Mouse (Mus musculus) heart, embryonic 13.5 days (tissue): Measurements from ENCODE around the gene Rrp36. TPM values are rescaled to one million over a fixed set of nuclear protein-coding genes. Genes with fewer than 3 reads are reported as not detected.

Experiments used
- ATAC-seq: fragments of 200-750 bp; cut with Nextera tagmentation; 2 replicates; pipeline ENCODE4 v1.8.0; 2017; ENCODE audit warnings: moderate TSS enrichment; ENCODE audit not compliant: insufficient number of reproducible peaks, low FRiP score, low TSS enrichment; ENCODE audit errors: extremely low read depth
- H3K27ac ChIP-seq: fragments of 300-500 bp; sonication (generic); replicated peaks from 2 replicates; pipeline ENCODE4 v1.5.1; 2015; ENCODE audit warnings: moderate library complexity, mild to moderate bottlenecking, inconsistent platforms
- H3K27me3 ChIP-seq: fragments of 300-500 bp; sonication (generic); replicated peaks from 2 replicates; pipeline ENCODE4 v1.6.1; 2015; ENCODE audit warnings: mild to moderate bottlenecking, inconsistent platforms
- H3K36me3 ChIP-seq: fragments of 300-500 bp; sonication (generic); 2 replicates; pipeline ENCODE4 v1.6.1; 2015; ENCODE audit warnings: mild to moderate bottlenecking, inconsistent platforms
- H3K4me1 ChIP-seq: fragments of 300-500 bp; sonication (generic); 2 replicates; pipeline ENCODE4 v1.6.1; 2015; ENCODE audit warnings: inconsistent platforms
- H3K4me2 ChIP-seq: fragments of 300-500 bp; sonication (generic); 2 replicates; pipeline ENCODE4 v1.6.1; 2015; ENCODE audit warnings: inconsistent platforms, mild to moderate bottlenecking, moderate library complexity
- H3K4me3 ChIP-seq: fragments of 300-500 bp; sonication (generic); 2 replicates; pipeline ENCODE4 v1.5.1; 2015; ENCODE audit warnings: moderate library complexity, mild to moderate bottlenecking, inconsistent platforms
- H3K9ac ChIP-seq: fragments of 300-500 bp; sonication (generic); 2 replicates; pipeline ENCODE4 v1.6.1; 2015; ENCODE audit warnings: inconsistent platforms, mild to moderate bottlenecking, moderate library complexity
- H3K9me3 ChIP-seq: fragments of 300-500 bp; sonication (generic); 2 replicates; pipeline ENCODE4 v1.6.1; 2016; ENCODE audit warnings: inconsistent platforms
- WGBS: fragments of 180-500 bp; shearing (Covaris S2); methylation state at CpG from one replicate; pipeline ENCODE4 v1.1.7; 2015; ENCODE audit warnings: mixed read lengths; 5-methylcytosine and 5-hydroxymethylcytosine counted together
- polyA plus RNA-seq: library from polyadenylated mRNA; unstranded; fragments of >200 nt; fragmentation: Nextera tagmentation; extraction: Ambion mirVana; gene quantifications from 2 replicates; pipeline ENCODE4 v1.2.1, GENCODE M21; 2015

Rrp36 gene
- polyA plus RNA-seq, 1 experiment from 2014 or later, result 37.6 TPM

GRCm38 (mm10) chr17:46645561-46646321, 28.4 kb downstream of the Rrp36 start, which contains the start of the genes Klc4 and Mrpl2:
Gene Klc4 (minus strand): TSS chr17:46646022.
Gene Mrpl2 (plus strand): TSS chr17:46646229.
- Histone ChIP-seq H3K27me3 (no peaks in the 10 kb centered on the region), H3K9me3 (no peaks in the 10 kb centered on the region), H3K4me3 (peak within 1 kb of the TSS; percentile 80), H3K9ac (peak within 1 kb of the TSS; percentile 90), H3K4me2 (peak within 1 kb of the TSS; percentile 97), H3K36me3 (peaks cover 46% of the 10 kb centered on the region), H3K4me1 (peaks cover 33% of the 10 kb centered on the region), H3K27ac (peak within 1 kb of the TSS; percentile 87)
- ATAC-seq, result peak; percentile 75
- under 1% methylated on average over 53 of the region's 53 CpGs for WGBS

GRCm38 (mm10) chr17:46644916-46645475, 29.2 kb downstream of the Rrp36 start:
- Histone ChIP-seq H3K9me3 (no peaks in the 10 kb centered on the region), H3K9ac (peak overlapping the region; percentile 89), H3K27ac (peak overlapping the region; percentile 87), H3K27me3 (no peaks in the 10 kb centered on the region), H3K4me3 (peak overlapping the region; percentile 80), H3K4me1 (peaks cover 32% of the 10 kb centered on the region), H3K36me3 (peaks cover 54% of the 10 kb centered on the region), H3K4me2 (peak overlapping the region; percentile 97)
- ATAC-seq, result peak; percentile 6; the same call in 1 of the 2 replicates
- WGBS, result 5% methylated on average over 11 of the region's 11 CpGs

GRCm38 (mm10) chr17:46644152-46644805, 29.9 kb downstream of the Rrp36 start:
- no peak for ATAC-seq
- H3K4me2 ChIP-seq, result peak overlapping the region; percentile 97
- H3K27me3 ChIP-seq, result no peaks in the 10 kb centered on the region

GRCm38 (mm10) chr17:46642060-46642459, 32.1 kb downstream of the Rrp36 start:
- 87% methylated on average over 17 of the region's 17 CpGs for WGBS
- Histone ChIP-seq H3K4me2 (no peak overlapping the region), H3K9ac (no peak overlapping the region), H3K9me3 (no peaks in the 10 kb centered on the region), H3K27me3 (no peaks in the 10 kb centered on the region), H3K4me3 (no peak overlapping the region), H3K27ac (no peak overlapping the region), H3K36me3 (peaks cover 52% of the 10 kb centered on the region), H3K4me1 (peaks cover 21% of the 10 kb centered on the region)
- no peak for ATAC-seq

More at GRCm38 (mm10) chr17:46644152-46644805, 29.9 kb downstream of the Rrp36 start:
- H3K36me3 ChIP-seq, result peaks cover 60% of the 10 kb centered on the region
- 86% methylated on average over 12 of the region's 12 CpGs for WGBS
- H3K27ac ChIP-seq, result 0 out of 2 replicates have a peak overlapping the region, but pooled peaks have one; percentile 1
- H3K9me3 ChIP-seq, result no peaks in the 10 kb centered on the region
- H3K4me1 ChIP-seq, result peaks cover 25% of the 10 kb centered on the region
- peak overlapping the region; percentile 80 for H3K4me3 ChIP-seq
- peak overlapping the region; percentile 89 for H3K9ac ChIP-seq

GRCm38 (mm10) chr17:46639929-46640328, 34.2 kb downstream of the Rrp36 start:
- ATAC-seq, result no peak

GRCm38 (mm10) chr17:46636831-46637523, 37.2 kb downstream of the Rrp36 start:
- Histone ChIP-seq H3K4me1 (peaks cover 10% of the 10 kb centered on the region), H3K36me3 (peaks cover 77% of the 10 kb centered on the region), H3K9ac (peak overlapping the region; percentile 64), H3K27me3 (no peaks in the 10 kb centered on the region), H3K4me3 (peak overlapping the region; percentile 20; the same call in 1 of the 2 replicates), H3K9me3 (no peaks in the 10 kb centered on the region), H3K27ac (0 out of 2 replicates have a peak overlapping the region, but pooled peaks have one; percentile 2), H3K4me2 (peak overlapping the region; percentile 46)
- WGBS, result 24% methylated on average over 15 of the region's 15 CpGs
- no peak for ATAC-seq

More at GRCm38 (mm10) chr17:46639929-46640328, 34.2 kb downstream of the Rrp36 start:
- H3K4me3 ChIP-seq, result no peak overlapping the region
- peaks cover 64% of the 10 kb centered on the region for H3K36me3 ChIP-seq
- no peak overlapping the region for H3K4me2 ChIP-seq
- 74% methylated on average over 9 of the region's 9 CpGs for WGBS
- H3K4me1 ChIP-seq, result peaks cover 19% of the 10 kb centered on the region
- H3K27me3 ChIP-seq, result no peaks in the 10 kb centered on the region
- H3K9me3 ChIP-seq, result no peaks in the 10 kb centered on the region
- H3K27ac ChIP-seq, result no peak overlapping the region
- no peak overlapping the region for H3K9ac ChIP-seq

GRCm38 (mm10) chr17:46629685-46630441, 44.3 kb downstream of the Rrp36 start:
- no peaks in the 10 kb centered on the region for H3K9me3 ChIP-seq
- peaks cover 51% of the 10 kb centered on the region for H3K4me1 ChIP-seq
- peaks cover 39% of the 10 kb centered on the region for H3K36me3 ChIP-seq
- H3K4me2 ChIP-seq, result peak overlapping the region; percentile 86
- no peak for ATAC-seq
- peak overlapping the region; percentile 94 for H3K9ac ChIP-seq
- no peaks in the 10 kb centered on the region for H3K27me3 ChIP-seq
- H3K27ac ChIP-seq, result peak overlapping the region; percentile 93
- H3K4me3 ChIP-seq, result peak overlapping the region; percentile 74
- WGBS, result 10% methylated on average over 12 of the region's 12 CpGs

- H3K9me3 ChIP-seq, result no peaks in the 10 kb centered on the region
- H3K27me3 ChIP-seq, result no peaks in the 10 kb centered on the region
- peaks cover 32% of the 10 kb centered on the region for H3K36me3 ChIP-seq
- peak; percentile 67 for ATAC-seq
- H3K4me3 ChIP-seq, result peak within 1 kb of the TSS; percentile 74
- H3K4me1 ChIP-seq, result peaks cover 59% of the 10 kb centered on the region
- H3K4me2 ChIP-seq, result peak within 1 kb of the TSS; percentile 86
- H3K27ac ChIP-seq, result peak within 1 kb of the TSS; percentile 93
- under 1% methylated on average over 81 of the region's 90 CpGs for WGBS
- peak within 1 kb of the TSS; percentile 94 for H3K9ac ChIP-seq
Measured at GRCm38 (mm10) chr17:46628791-46629684, 45.1 kb downstream of the Rrp36 start, which contains the start of gene Ptk7. Gene Ptk7 (minus strand): TSS chr17:46629504.

GRCm38 (mm10) chr17:46628471-46628790, 45.7 kb downstream of the Rrp36 start:
- H3K27me3 ChIP-seq, result no peaks in the 10 kb centered on the region
- no peaks in the 10 kb centered on the region for H3K9me3 ChIP-seq
- H3K27ac ChIP-seq, result peak overlapping the region; percentile 93
- peak overlapping the region; percentile 94 for H3K9ac ChIP-seq
- H3K4me1 ChIP-seq, result peaks cover 66% of the 10 kb centered on the region
- H3K4me3 ChIP-seq, result peak overlapping the region; percentile 74
- WGBS, result 0% methylated on average over 13 of the region's 13 CpGs
- H3K36me3 ChIP-seq, result peaks cover 26% of the 10 kb centered on the region
- peak overlapping the region; percentile 86 for H3K4me2 ChIP-seq
- no peak for ATAC-seq
